14 mouse cellular contexts compared by ENCODE assay signal in the genomic region with DNA sequence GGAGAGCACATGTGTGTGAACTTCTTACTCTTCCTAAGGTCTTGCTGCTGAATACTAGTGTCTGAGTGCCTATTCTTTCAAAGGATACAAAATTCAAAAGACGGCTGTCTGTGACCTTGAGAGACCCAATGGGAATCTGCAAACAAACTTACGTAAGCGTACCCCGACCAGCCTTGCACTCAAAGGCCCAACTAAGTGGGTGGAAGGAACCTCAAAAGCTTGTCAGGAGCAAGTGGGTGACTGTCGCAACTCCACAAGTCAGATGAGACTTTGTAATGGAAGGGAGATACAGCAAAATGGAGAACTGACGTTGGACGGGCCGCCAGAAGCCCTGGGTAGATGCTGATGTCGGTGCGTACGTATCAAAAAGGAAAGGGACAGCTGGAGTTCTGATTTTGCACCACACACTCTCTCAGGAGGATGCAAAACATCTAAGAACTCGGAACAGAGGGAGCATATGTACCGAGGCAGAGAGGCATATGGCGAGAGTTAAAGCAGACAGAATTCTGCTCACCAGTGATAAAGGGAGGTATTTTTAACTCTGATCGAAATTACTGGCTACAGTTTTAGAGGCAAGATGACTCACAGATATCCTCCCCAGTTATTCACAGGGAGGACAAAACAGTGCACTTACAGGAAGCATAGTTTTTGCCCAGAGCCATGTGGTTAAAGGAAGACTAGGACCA. TPM values are rescaled to one million over a fixed set of nuclear protein-coding genes. Genes with fewer than 3 reads are reported as not detected.
A peak's percentile ranks its signal among the peaks of the same experiment; 100 is the strongest.
DNase-seq lines count a peak whose midpoint lies in the region; ATAC-seq lines count a peak whose summit lies in the region.
"Had no signal": no experiment of that assay in that cellular context is flagged by ENCODE, and none has a peak within 500 bp of the region (broad histone marks: within the 10 kb centered on the region; RNA-seq: fewer than 3 reads in every experiment).

No protein-coding gene starts in this region.

- no peak overlapping the region for H3K4me2 ChIP-seq in liver, embryonic 11.5 days
- H3K4me2 ChIP-seq: embryonic facial prominence, embryonic 13.5 days; hindbrain, embryonic 13.5 days; liver, embryonic 13.5 days; neural tube, embryonic 12.5 days had no signal

- peak; percentile 92 for ATAC-seq in frontal cortex, adult (ENCODE audit: low TSS enrichment)
- ATAC-seq in liver, embryonic 11.5 days (replicated peaks; ENCODE audit: low FRiP score) = no peak
- ATAC-seq in inflammation-experienced regulatory T-cells, adult 6 months = no peak

- H3K27ac ChIP-seq in liver, embryonic 11.5 days (ENCODE audit: low read depth, low read length) = no peak overlapping the region
- H3K27ac ChIP-seq: embryonic facial prominence, embryonic 13.5 days; hindbrain, embryonic 13.5 days; liver, embryonic 13.5 days; neural tube, embryonic 12.5 days had no signal

- 82% methylated on average over 15 of the region's 15 CpGs for WGBS in liver, embryonic 11.5 days

- peak; percentile 41 to 50 for DNase-seq in lung, adult 18-20 months
- no peak for DNase-seq in lung, postnatal 14 days
- DNase-seq in layer of hippocampus, postnatal 14 days (ENCODE audit: low spot score in 2 of 2) = peak; percentile 26 to 68
- DNase-seq in right cerebral cortex, postnatal 14 days = peak; percentile 27
- no peak for DNase-seq in adrenal gland, postnatal 14 days
- no peak for DNase-seq in liver, embryonic 11.5 days (ENCODE audit: low spot score)
- DNase-seq: cerebellum, adult 2 months; liver, embryonic 13.5 days; thymus, postnatal 25 days had no signal

- no peak overlapping the region for H3K9ac ChIP-seq in liver, embryonic 11.5 days (ENCODE audit: low read depth, low read length)
- H3K9ac ChIP-seq: embryonic facial prominence, embryonic 13.5 days; hindbrain, embryonic 13.5 days; liver, embryonic 13.5 days; neural tube, embryonic 12.5 days had no signal

- no peaks in the 10 kb centered on the region for H3K27me3 ChIP-seq in liver, embryonic 11.5 days (replicated peaks; ENCODE audit: control insufficient read depth, insufficient read depth, low read length)
- H3K27me3 ChIP-seq: embryonic facial prominence, embryonic 13.5 days; hindbrain, embryonic 13.5 days; liver, embryonic 13.5 days; neural tube, embryonic 12.5 days had no signal

- no peaks in the 10 kb centered on the region for H3K4me1 ChIP-seq in liver, embryonic 11.5 days (replicated peaks; ENCODE audit: control insufficient read depth, insufficient read depth, low read length)
- H3K4me1 ChIP-seq: hindbrain, embryonic 13.5 days; liver, embryonic 13.5 days; neural tube, embryonic 12.5 days had no signal

- no peaks in the 10 kb centered on the region for H3K36me3 ChIP-seq in liver, embryonic 11.5 days (ENCODE audit: control insufficient read depth, insufficient read depth, low read length)
- H3K36me3 ChIP-seq: embryonic facial prominence, embryonic 13.5 days; hindbrain, embryonic 13.5 days; liver, embryonic 13.5 days; neural tube, embryonic 12.5 days had no signal

- H3K4me3 ChIP-seq in liver, embryonic 11.5 days (ENCODE audit: low read depth, low read length) = no peak overlapping the region
- H3K4me3 ChIP-seq: embryonic facial prominence, embryonic 13.5 days; hindbrain, embryonic 13.5 days; liver, embryonic 13.5 days; neural tube, embryonic 12.5 days had no signal

- no peaks in the 10 kb centered on the region for H3K9me3 ChIP-seq in liver, embryonic 11.5 days (ENCODE audit: control insufficient read depth, low read length)
- H3K9me3 ChIP-seq: embryonic facial prominence, embryonic 13.5 days; hindbrain, embryonic 13.5 days; liver, embryonic 13.5 days; neural tube, embryonic 12.5 days had no signal

RNA-seq across cellular contexts. Expression of gene Filip1l, which starts 36.8 kb away (rescaled TPM):
- 1 to 10 TPM; 3.5 to 5.1 TPM for total RNA-seq in layer of hippocampus, postnatal 14 days (2021)
- 20.6 and 26.5 TPM in 2 replicates for total RNA-seq in adrenal gland, postnatal 14 days (2021)
- polyA plus RNA-seq in liver, embryonic 11.5 days (2014; fragmentation: Nextera tagmentation; extraction: Ambion mirVana) = 9.3 and 9.4 TPM in 2 replicates
- 10 to 100 TPM in 2 of 3 experiments, 1 to 10 TPM in 1; 7.9 to 20.4 (median 17.6) TPM for polyA plus RNA-seq in inflammation-experienced regulatory T-cells, adult 6 months (2017; shearing (Covaris generic))

Comparison
In these comparisons a context has a peak if more than half of its experiments do, and no peak if none do; other contexts are left out.
1. DNase-seq: peak in lung, adult 18-20 months (2 of 2), layer of hippocampus, postnatal 14 days (2 of 2) and right cerebral cortex, postnatal 14 days (single experiment); none in lung, postnatal 14 days (single experiment), adrenal gland, postnatal 14 days (single experiment) and liver, embryonic 11.5 days (single experiment).